Mouse (Mus musculus): Measurements from ENCODE around the gene Entpd1. TPM values are rescaled to one million over a fixed set of nuclear protein-coding genes. Genes with fewer than 3 reads are reported as not detected.

Entpd1 gene
- polyA plus RNA-seq, 1 experiment from 2014 or later, result 10.0 TPM

DNA sequence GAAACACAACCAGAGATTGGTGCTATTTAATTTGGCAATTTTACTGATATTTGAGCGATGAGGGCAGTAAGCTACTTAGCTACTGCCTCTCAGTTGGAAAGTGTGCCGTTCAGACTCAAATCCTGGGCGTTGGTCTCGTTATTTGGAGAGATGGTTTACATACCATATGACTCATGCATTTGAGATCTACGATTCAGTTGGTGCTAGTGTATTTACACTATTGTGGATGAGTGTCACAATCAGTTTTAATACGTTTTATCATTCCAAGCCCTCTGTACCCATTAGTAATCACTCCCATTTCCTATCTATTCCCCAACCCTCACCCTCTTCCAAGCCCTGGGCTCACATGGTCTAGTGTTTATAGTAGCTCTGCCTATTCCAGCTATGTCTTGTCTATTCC is 54.9 kb downstream of the Entpd1 start:
- no peak overlapping the region for H3K4me2 ChIP-seq (replicated peaks; ENCODE audit: low read depth)
- WGBS, result 39% methylated on average over 6 of the region's 6 CpGs
- no peaks in the 10 kb centered on the region for H3K36me3 ChIP-seq (ENCODE audit: control insufficient read depth, insufficient read depth, low read length)
- ATAC-seq (ENCODE audit: low FRiP score, low TSS enrichment) (no peak), DNase-seq (ENCODE audit: low spot score) (no peak)
- no peaks in the 10 kb centered on the region for H3K9me3 ChIP-seq (ENCODE audit: control insufficient read depth, low read length)
- no peak overlapping the region for H3K9ac ChIP-seq (ENCODE audit: low read length)
- no peak overlapping the region for H3K4me3 ChIP-seq (ENCODE audit: low read depth, low read length)
- no peaks in the 10 kb centered on the region for H3K4me1 ChIP-seq (replicated peaks; ENCODE audit: control insufficient read depth, insufficient read depth)
- TF ChIP-seq CTCF (IDR thresholded peaks at IDR 0.05; ENCODE audit: low read depth) (no peak), EP300 (optimal IDR thresholded peaks at IDR 0.05) (no peak)
- H3K27ac ChIP-seq (replicated peaks), result no peak overlapping the region
- H3K27me3 ChIP-seq (ENCODE audit: control insufficient read depth, insufficient read depth, low read length), result no peaks in the 10 kb centered on the region

DNA sequence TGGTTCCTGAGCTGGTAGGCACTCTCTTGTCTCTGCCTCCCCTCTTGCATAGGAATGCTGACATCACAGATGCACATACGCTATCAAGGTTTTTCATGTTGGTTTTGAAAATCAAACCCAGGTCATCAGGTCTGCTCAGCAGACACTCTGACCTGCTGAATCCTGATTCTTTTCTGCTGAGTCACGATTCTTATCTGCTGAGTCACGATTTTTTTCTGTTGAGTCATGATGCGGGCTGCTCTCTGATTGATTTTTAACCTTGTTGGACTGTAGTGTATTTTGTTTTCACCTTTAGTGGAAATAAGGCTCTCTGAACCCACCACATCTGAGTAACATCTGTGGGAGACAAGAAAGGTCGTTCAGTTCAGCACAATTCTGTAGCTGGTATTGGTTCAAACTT is 63.2 kb downstream of the Entpd1 start:
- H3K36me3 ChIP-seq (ENCODE audit: control insufficient read depth, insufficient read depth, low read length), result no peaks in the 10 kb centered on the region

DNA sequence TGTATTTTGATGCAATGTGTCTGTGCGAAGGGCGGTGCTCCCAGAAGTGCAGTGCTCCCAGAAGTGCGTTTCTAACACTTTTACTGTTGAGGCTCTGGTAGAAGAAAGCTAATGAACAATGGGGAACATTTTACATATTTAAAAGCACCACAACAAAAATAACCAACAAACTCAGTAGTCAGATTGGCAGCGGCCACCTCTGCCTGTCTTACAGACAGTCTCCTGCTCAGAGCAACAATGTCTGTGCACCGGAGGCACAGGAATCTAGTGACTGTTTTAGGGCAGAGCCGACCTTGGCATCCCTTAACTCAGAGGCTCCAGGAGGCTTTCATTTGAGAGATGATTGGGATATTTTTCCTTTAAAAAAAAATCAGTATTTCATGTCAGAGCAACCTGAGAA is 65.9 kb downstream of the Entpd1 start:
- no peak for TF ChIP-seq EP300 (optimal IDR thresholded peaks at IDR 0.05)
- no peak for TF ChIP-seq CTCF (IDR thresholded peaks at IDR 0.05; ENCODE audit: low read depth)
- Histone ChIP-seq H3K9ac (ENCODE audit: low read length) (no peak overlapping the region), H3K4me3 (ENCODE audit: low read depth, low read length) (no peak overlapping the region), H3K27ac (replicated peaks) (no peak overlapping the region; the same call in 1 of the 2 replicates), H3K9me3 (ENCODE audit: control insufficient read depth, low read length) (no peaks in the 10 kb centered on the region), H3K27me3 (ENCODE audit: control insufficient read depth, insufficient read depth, low read length) (no peaks in the 10 kb centered on the region), H3K36me3 (ENCODE audit: control insufficient read depth, insufficient read depth, low read length) (no peaks in the 10 kb centered on the region), H3K4me2 (replicated peaks; ENCODE audit: low read depth) (peak overlapping the region; percentile 38; the same call in 1 of the 2 replicates), H3K4me1 (replicated peaks; ENCODE audit: control insufficient read depth, insufficient read depth) (no peaks in the 10 kb centered on the region)
- WGBS, result 71% methylated on average over 6 of the region's 6 CpGs
- ATAC-seq (ENCODE audit: low FRiP score, low TSS enrichment), result no peak
- DNase-seq (ENCODE audit: low spot score), result no peak

More for the DNA sequence above, 63.2 kb downstream of the Entpd1 start:
- no peak overlapping the region for H3K9ac ChIP-seq (ENCODE audit: low read length)
- DNase-seq (ENCODE audit: low spot score), result no peak
- TF ChIP-seq EP300 (optimal IDR thresholded peaks at IDR 0.05) (no peak), CTCF (IDR thresholded peaks at IDR 0.05; ENCODE audit: low read depth) (no peak)
- no peaks in the 10 kb centered on the region for H3K27me3 ChIP-seq (ENCODE audit: control insufficient read depth, insufficient read depth, low read length)
- H3K4me1 ChIP-seq (replicated peaks; ENCODE audit: control insufficient read depth, insufficient read depth), result no peaks in the 10 kb centered on the region
- WGBS, result 81% methylated on average over 5 of the region's 5 CpGs
- no peak for ATAC-seq (ENCODE audit: low FRiP score, low TSS enrichment)
- no peaks in the 10 kb centered on the region for H3K9me3 ChIP-seq (ENCODE audit: control insufficient read depth, low read length)
- H3K27ac ChIP-seq (replicated peaks), result no peak overlapping the region
- H3K4me3 ChIP-seq (ENCODE audit: low read depth, low read length), result no peak overlapping the region
- H3K4me2 ChIP-seq (replicated peaks; ENCODE audit: low read depth), result no peak overlapping the region

DNA sequence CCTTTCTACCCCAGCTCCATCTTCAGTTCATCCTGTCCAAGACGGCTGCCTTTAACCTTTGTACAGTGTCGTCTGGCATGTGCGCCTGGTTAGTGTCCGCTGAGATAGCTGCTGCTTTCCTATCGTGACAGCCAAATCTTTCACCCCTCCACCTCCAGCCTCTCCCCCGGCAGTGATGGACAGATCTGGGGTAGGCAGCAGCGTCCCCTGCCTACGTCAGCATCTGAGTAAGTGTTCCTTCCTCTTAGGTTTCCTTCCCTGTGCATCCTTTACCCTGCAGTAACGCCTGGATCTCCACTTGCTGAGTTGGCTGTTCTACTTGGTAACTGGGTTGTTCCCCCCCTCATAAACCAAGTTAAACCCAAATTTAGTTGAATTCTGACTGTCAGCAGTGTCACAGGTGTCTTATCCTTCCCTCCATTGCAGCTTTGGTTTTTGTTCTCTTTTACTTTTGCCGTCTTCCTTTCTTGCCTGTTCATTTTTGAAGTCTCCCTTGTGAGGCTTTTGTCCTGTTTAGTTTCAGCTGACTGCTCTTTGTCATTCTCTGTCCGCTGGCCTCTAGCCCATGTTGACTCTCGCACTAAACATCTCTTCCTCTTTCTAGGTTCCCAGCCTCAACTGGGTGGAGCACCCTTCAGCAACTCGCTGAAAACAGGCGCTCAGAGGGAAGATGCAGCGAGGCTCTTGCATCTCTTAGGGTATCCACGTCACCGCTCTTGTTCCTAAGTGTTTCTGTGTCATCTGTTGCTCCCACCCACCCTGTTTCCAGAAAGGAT is 66.6 kb downstream of the Entpd1 start:
- H3K36me3 ChIP-seq (ENCODE audit: control insufficient read depth, insufficient read depth, low read length), result no peaks in the 10 kb centered on the region
- no peaks in the 10 kb centered on the region for H3K9me3 ChIP-seq (ENCODE audit: control insufficient read depth, low read length)
- H3K4me1 ChIP-seq (replicated peaks; ENCODE audit: control insufficient read depth, insufficient read depth), result no peaks in the 10 kb centered on the region
- TF ChIP-seq EP300 (optimal IDR thresholded peaks at IDR 0.05), result no peak
- TF ChIP-seq CTCF (IDR thresholded peaks at IDR 0.05; ENCODE audit: low read depth), result peak; percentile 6; the same call in 1 of the 2 replicates
- peak overlapping the region; percentile 8; the same call in 1 of the 2 replicates for H3K9ac ChIP-seq (ENCODE audit: low read length)
- H3K4me3 ChIP-seq (ENCODE audit: low read depth, low read length), result no peak overlapping the region
- 27% methylated on average over 17 of the region's 17 CpGs for WGBS
- ATAC-seq (ENCODE audit: low FRiP score, low TSS enrichment) (peak; percentile 61; the same call in 1 of the 2 replicates), DNase-seq (ENCODE audit: low spot score) (no peak)
- H3K27ac ChIP-seq (replicated peaks), result peak overlapping the region; percentile 63
- peak overlapping the region; percentile 38; the same call in 1 of the 2 replicates for H3K4me2 ChIP-seq (replicated peaks; ENCODE audit: low read depth)
- no peaks in the 10 kb centered on the region for H3K27me3 ChIP-seq (ENCODE audit: control insufficient read depth, insufficient read depth, low read length)

DNA sequence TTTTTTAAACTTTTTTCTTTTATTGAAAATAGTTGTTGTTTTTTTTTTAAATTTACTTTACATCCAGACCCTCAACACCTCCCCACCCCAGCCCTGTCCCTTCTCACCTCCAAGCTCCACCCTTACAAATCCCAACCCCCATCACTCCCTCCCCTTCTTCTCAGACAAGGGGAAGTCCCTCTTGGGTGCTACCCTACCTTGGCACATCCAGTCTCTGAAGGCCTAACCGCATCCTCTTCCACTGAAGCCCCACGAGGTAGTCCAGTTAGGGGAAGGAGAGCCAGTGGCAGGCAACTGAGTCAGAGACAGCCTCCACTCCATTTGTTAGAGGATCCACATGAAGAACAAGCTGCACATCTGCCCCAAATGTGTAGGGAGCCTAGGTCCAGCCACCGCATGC is 67.5 kb downstream of the Entpd1 start:
- no peaks in the 10 kb centered on the region for H3K27me3 ChIP-seq (ENCODE audit: control insufficient read depth, insufficient read depth, low read length)
- no peak for DNase-seq (ENCODE audit: low spot score)
- H3K9ac ChIP-seq (ENCODE audit: low read length), result no peak overlapping the region
- 83% methylated on average over 3 of the region's 3 CpGs for WGBS
- H3K4me1 ChIP-seq (replicated peaks; ENCODE audit: control insufficient read depth, insufficient read depth), result no peaks in the 10 kb centered on the region
- no peaks in the 10 kb centered on the region for H3K9me3 ChIP-seq (ENCODE audit: control insufficient read depth, low read length)
- H3K27ac ChIP-seq (replicated peaks), result no peak overlapping the region
- TF ChIP-seq CTCF (IDR thresholded peaks at IDR 0.05; ENCODE audit: low read depth) (no peak), EP300 (optimal IDR thresholded peaks at IDR 0.05) (no peak)
- no peak for ATAC-seq (ENCODE audit: low FRiP score, low TSS enrichment)
- H3K4me3 ChIP-seq (ENCODE audit: low read depth, low read length), result no peak overlapping the region
- no peaks in the 10 kb centered on the region for H3K36me3 ChIP-seq (ENCODE audit: control insufficient read depth, insufficient read depth, low read length)
- no peak overlapping the region for H3K4me2 ChIP-seq (replicated peaks; ENCODE audit: low read depth)

GRCm38 (mm10) chr19:40684124-40684523 is 72.0 kb downstream of the Entpd1 start:
- Histone ChIP-seq H3K36me3 (ENCODE audit: control insufficient read depth, insufficient read depth, low read length) (no peaks in the 10 kb centered on the region), H3K27ac (replicated peaks) (no peak overlapping the region), H3K4me3 (ENCODE audit: low read depth, low read length) (no peak overlapping the region), H3K9ac (ENCODE audit: low read length) (no peak overlapping the region), H3K27me3 (ENCODE audit: control insufficient read depth, insufficient read depth, low read length) (no peaks in the 10 kb centered on the region), H3K4me1 (replicated peaks; ENCODE audit: control insufficient read depth, insufficient read depth) (no peaks in the 10 kb centered on the region), H3K4me2 (replicated peaks; ENCODE audit: low read depth) (no peak overlapping the region), H3K9me3 (ENCODE audit: control insufficient read depth, low read length) (no peaks in the 10 kb centered on the region)
- WGBS, result 88% methylated on average over 1 of the region's 1 CpGs
- ATAC-seq (ENCODE audit: low FRiP score, low TSS enrichment), result no peak
- no peak for DNase-seq (ENCODE audit: low spot score)
- TF ChIP-seq EP300 (optimal IDR thresholded peaks at IDR 0.05), result no peak
- TF ChIP-seq CTCF (IDR thresholded peaks at IDR 0.05; ENCODE audit: low read depth), result no peak

Data from stomach, postnatal 0 days (tissue).